Mouse (Mus musculus): ENCODE results near the gene Itgal. TPM values are rescaled to one million over a fixed set of nuclear protein-coding genes. Genes with fewer than 3 reads are reported as not detected.

Gene Itgal
- polyA plus RNA-seq, 1 experiment, result 0.81 TPM

DNA sequence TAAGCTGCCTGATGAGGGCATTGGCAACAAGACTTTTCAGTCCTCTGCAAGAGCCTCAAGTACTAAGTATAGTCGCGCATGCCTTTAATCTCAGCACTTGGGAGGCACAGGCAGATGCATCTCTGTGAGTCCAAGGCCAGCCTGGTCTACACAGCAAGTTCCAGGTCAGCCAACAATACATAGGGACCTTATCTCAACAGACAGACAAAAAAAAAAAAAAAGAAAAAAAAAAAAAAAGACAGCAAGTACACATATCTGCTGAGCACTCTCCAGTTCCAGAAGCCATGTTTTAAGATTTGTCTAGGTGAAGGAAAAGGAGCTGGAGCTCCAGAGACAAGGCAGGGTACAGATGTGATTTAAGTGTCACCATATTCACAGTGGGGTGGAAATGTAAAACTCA is 40.1 kb upstream of the Itgal start:
- TF ChIP-seq CTCF (IDR thresholded peaks at IDR 0.05; ENCODE audit: low read depth, low read length) (no peak), EP300 (IDR thresholded peaks at IDR 0.05; ENCODE audit: insufficient read depth, low read depth, low read length) (no peak), POLR2A (IDR thresholded peaks at IDR 0.05; ENCODE audit: insufficient read depth, low read length) (no peak)
- Histone ChIP-seq H3K4me3 (ENCODE audit: low read depth, low read length) (no peak overlapping the region), H3K36me3 (ENCODE audit: control insufficient read depth, insufficient read depth, low read length, poor library complexity, severe bottlenecking) (peaks cover 23% of the 10 kb centered on the region), H3K9ac (ENCODE audit: low read depth, poor library complexity, severe bottlenecking) (no peak overlapping the region), H3K4me1 (ENCODE audit: control insufficient read depth, insufficient read depth, low read length) (peaks cover 2% of the 10 kb centered on the region), H3K9me3 (replicated peaks; ENCODE audit: control insufficient read depth, insufficient read depth, low read length, poor library complexity, severe bottlenecking) (no peaks in the 10 kb centered on the region), H3K27me3 (ENCODE audit: control insufficient read depth, insufficient read depth, low read length, poor library complexity, severe bottlenecking) (no peaks in the 10 kb centered on the region), H3K27ac (ENCODE audit: insufficient read depth, low read length) (no peak overlapping the region)

DNA sequence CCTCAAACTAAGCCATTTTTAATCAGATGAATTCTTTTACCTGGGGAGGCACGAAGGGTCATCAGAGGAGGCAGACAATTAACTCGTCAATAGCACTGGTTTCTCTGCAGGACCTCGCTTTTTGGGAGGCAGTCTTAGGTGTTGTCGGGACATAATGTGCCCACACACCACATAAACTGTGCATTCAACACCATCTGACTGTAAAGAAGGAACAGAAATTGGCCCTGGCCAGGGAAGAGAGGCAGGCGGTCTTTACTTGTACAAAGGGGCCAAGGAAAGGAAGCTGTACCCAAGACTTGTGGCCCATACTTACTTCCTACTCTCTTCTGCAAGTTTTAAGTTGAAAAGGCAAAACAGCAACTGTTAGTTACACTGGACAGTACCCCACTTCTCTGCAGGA is 39.5 kb upstream of the Itgal start:
- no peak overlapping the region for H3K4me3 ChIP-seq (ENCODE audit: low read depth, low read length)
- no peaks in the 10 kb centered on the region for H3K27me3 ChIP-seq (ENCODE audit: control insufficient read depth, insufficient read depth, low read length, poor library complexity, severe bottlenecking)
- H3K9ac ChIP-seq (ENCODE audit: low read depth, poor library complexity, severe bottlenecking), result no peak overlapping the region
- TF ChIP-seq EP300 (IDR thresholded peaks at IDR 0.05; ENCODE audit: insufficient read depth, low read depth, low read length) (no peak), CTCF (IDR thresholded peaks at IDR 0.05; ENCODE audit: low read depth, low read length) (no peak), POLR2A (IDR thresholded peaks at IDR 0.05; ENCODE audit: insufficient read depth, low read length) (no peak)
- no peaks in the 10 kb centered on the region for H3K9me3 ChIP-seq (replicated peaks; ENCODE audit: control insufficient read depth, insufficient read depth, low read length, poor library complexity, severe bottlenecking)
- H3K36me3 ChIP-seq (ENCODE audit: control insufficient read depth, insufficient read depth, low read length, poor library complexity, severe bottlenecking), result peaks cover 23% of the 10 kb centered on the region
- H3K4me1 ChIP-seq (ENCODE audit: control insufficient read depth, insufficient read depth, low read length), result peaks cover 2% of the 10 kb centered on the region
- no peak overlapping the region for H3K27ac ChIP-seq (ENCODE audit: insufficient read depth, low read length)

DNA sequence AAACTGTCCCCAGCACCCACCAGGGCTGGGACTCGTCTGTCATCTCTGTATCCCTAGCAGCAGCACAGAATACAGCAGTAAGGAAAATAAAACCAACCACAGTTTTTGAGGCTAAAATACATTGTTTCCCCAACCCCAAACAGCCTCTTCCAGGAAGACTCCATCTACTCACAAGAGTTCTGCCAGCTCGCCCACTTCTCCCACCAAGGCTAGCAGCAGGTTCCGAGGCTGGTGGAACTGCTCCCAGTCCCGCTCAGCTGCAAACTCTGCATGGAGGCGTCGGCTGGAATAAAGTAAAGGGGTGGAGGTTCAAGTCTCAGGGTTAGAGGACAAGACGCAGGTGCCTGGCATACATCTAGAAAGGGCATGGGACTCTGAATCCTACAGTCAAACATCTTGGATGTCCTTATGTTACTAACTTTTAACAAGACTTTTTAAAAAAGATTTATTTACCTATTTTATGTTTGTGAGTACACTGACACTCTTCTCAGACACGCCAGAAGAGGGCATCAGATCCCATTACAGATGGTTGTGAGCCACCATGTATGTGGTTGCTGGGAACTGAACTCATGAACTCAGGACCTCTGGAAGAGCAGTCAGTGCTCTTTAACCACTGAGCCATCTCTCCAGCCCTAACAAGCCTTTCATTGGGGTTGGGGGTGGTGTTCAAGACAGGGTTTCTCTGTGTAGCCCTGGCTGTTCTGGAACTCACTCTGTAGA is 36.7 kb upstream of the Itgal start:
- Histone ChIP-seq H3K4me1 (ENCODE audit: control insufficient read depth, insufficient read depth, low read length) (peaks cover 2% of the 10 kb centered on the region), H3K9me3 (replicated peaks; ENCODE audit: control insufficient read depth, insufficient read depth, low read length, poor library complexity, severe bottlenecking) (no peaks in the 10 kb centered on the region), H3K9ac (ENCODE audit: low read depth, poor library complexity, severe bottlenecking) (peak overlapping the region; percentile 88), H3K27me3 (ENCODE audit: control insufficient read depth, insufficient read depth, low read length, poor library complexity, severe bottlenecking) (no peaks in the 10 kb centered on the region), H3K36me3 (ENCODE audit: control insufficient read depth, insufficient read depth, low read length, poor library complexity, severe bottlenecking) (peaks cover 23% of the 10 kb centered on the region), H3K27ac (ENCODE audit: insufficient read depth, low read length) (no peak overlapping the region), H3K4me3 (ENCODE audit: low read depth, low read length) (peak overlapping the region; percentile 92)
- no peak for TF ChIP-seq CTCF (IDR thresholded peaks at IDR 0.05; ENCODE audit: low read depth, low read length)

DNA sequence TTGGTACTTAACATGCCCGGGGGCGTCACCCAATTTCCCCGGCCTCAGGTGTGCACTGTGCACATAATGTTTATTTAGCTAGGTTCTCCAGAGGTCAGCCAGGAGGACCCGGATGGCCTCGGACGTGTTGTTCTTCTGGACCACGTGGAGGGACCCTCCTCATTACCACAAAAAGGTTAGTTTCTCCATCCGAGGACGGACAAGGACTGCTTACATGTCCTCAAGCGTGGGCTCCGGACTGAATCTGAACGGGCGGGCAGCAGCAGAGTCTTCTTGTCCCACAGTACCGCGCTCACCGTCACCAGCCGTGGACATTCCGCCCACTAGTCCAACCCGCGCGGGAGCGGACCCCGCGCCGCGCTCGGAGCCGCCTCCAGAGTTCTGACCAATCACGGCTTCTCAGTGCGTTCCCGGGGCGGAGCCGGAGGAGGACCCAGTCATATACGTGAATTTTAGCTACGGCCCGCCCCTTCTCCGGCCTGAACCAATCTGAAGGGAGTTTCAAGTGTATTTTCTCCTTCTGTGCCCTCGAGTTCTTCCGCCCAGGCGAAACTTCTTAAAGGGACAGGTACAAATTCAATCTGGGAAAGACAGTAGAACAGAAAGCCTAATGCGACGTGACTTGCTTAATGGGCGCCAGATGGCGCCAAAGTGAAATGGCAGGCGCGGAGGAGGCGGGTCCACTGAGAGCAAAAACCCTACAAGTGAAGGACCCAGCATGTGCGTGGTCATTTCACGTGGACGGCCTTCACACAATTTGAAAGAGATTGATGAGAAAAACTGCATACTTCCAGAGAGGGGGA is 35.5 kb upstream of the Itgal start, which contains the start of gene Dctpp1:
Dctpp1 (minus strand) TSS at position 401 of the 803 bp plus-strand sequence.
- H3K9ac ChIP-seq (ENCODE audit: low read depth, poor library complexity, severe bottlenecking), result peak within 1 kb of the TSS; percentile 88
- peaks cover 23% of the 10 kb centered on the region for H3K36me3 ChIP-seq (ENCODE audit: control insufficient read depth, insufficient read depth, low read length, poor library complexity, severe bottlenecking)
- no peaks in the 10 kb centered on the region for H3K27me3 ChIP-seq (ENCODE audit: control insufficient read depth, insufficient read depth, low read length, poor library complexity, severe bottlenecking)
- TF ChIP-seq CTCF (IDR thresholded peaks at IDR 0.05; ENCODE audit: low read depth, low read length) (peak; percentile 74), POLR2A (IDR thresholded peaks at IDR 0.05; ENCODE audit: insufficient read depth, low read length) (peak; percentile 95), EP300 (IDR thresholded peaks at IDR 0.05; ENCODE audit: insufficient read depth, low read depth, low read length) (no peak)
- H3K9me3 ChIP-seq (replicated peaks; ENCODE audit: control insufficient read depth, insufficient read depth, low read length, poor library complexity, severe bottlenecking), result no peaks in the 10 kb centered on the region
- no peak within 1 kb of the TSS for H3K27ac ChIP-seq (ENCODE audit: insufficient read depth, low read length)
- peaks cover 1% of the 10 kb centered on the region for H3K4me1 ChIP-seq (ENCODE audit: control insufficient read depth, insufficient read depth, low read length)
- H3K4me3 ChIP-seq (ENCODE audit: low read depth, low read length), result peak within 1 kb of the TSS; percentile 92

DNA sequence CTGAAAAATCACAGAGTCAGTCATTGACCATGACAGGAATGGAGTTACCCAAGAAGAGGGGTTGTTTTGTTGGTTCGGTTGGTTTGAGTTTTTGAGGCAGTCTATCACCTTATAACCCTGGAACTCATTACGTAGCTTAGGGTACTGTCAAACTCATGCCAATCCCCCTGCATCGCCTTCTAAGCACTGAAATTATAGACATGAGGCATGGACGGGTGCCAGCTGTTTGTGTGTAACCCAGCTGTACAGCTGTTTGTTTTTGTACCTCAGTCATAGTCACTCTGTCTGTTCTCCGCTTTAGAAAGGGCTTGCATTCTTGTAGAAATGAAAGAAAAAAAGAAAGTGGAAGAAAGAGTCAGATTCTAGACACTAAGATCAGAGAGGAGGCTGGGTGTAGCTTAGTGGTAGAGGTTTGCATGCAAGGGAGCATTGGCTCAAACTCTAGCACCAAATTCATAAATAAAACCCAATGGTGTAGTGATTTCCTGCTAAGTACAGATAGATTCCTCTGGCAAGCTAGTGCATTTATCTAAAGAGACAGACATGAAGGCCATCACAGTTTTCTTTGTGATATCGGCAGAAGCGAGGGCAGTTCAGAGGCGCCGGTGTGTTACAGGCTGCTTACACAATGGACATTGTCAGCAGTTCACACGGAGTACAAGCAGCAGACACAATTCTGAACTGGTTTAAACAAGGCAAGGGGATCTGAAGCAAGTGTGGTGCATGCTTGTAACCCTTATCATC is 33.7 kb upstream of the Itgal start:
- no peaks in the 10 kb centered on the region for H3K27me3 ChIP-seq (ENCODE audit: control insufficient read depth, insufficient read depth, low read length, poor library complexity, severe bottlenecking)
- no peak overlapping the region for H3K4me3 ChIP-seq (ENCODE audit: low read depth, low read length)
- H3K36me3 ChIP-seq (ENCODE audit: control insufficient read depth, insufficient read depth, low read length, poor library complexity, severe bottlenecking), result peaks cover 10% of the 10 kb centered on the region; the same call in 1 of the 2 replicates
- TF ChIP-seq EP300 (IDR thresholded peaks at IDR 0.05; ENCODE audit: insufficient read depth, low read depth, low read length) (no peak), POLR2A (IDR thresholded peaks at IDR 0.05; ENCODE audit: insufficient read depth, low read length) (no peak), CTCF (IDR thresholded peaks at IDR 0.05; ENCODE audit: low read depth, low read length) (no peak)
- H3K27ac ChIP-seq (ENCODE audit: insufficient read depth, low read length), result no peak overlapping the region
- no peaks in the 10 kb centered on the region for H3K9me3 ChIP-seq (replicated peaks; ENCODE audit: control insufficient read depth, insufficient read depth, low read length, poor library complexity, severe bottlenecking)
- H3K4me1 ChIP-seq (ENCODE audit: control insufficient read depth, insufficient read depth, low read length), result no peaks in the 10 kb centered on the region
- no peak overlapping the region for H3K9ac ChIP-seq (ENCODE audit: low read depth, poor library complexity, severe bottlenecking)

Data from ES-Bruce4 (cell line).